Mouse (Mus musculus) liver, adult 2 months (tissue): ENCODE measurements at regions not wholly inside any gene's neighbourhood (a gene's known extent, or its start where the extent isn't known, plus 50 kb on each side); places are given as distances from the start of the nearest gene placed in this dataset.
"Not testable (repeated sequence)": the region's sequence is repeated elsewhere in the genome, so short reads cannot be mapped to it uniquely, and the experiment has no call there.

Experiments used
- DNase-seq: peaks from one replicate; pipeline ENCODE4 v3.0.0-alpha.2; 2011; ENCODE audit warnings: low read depth, low spot score; ENCODE audit errors: extremely low read depth
- H3K27ac ChIP-seq: fragments of 200-500 bp; replicated peaks from 2 replicates; pipeline ENCODE4 v1.5.1; 2012; ENCODE audit warnings: low read depth, mild to moderate bottlenecking, control low read depth, inconsistent platforms, low read length; ENCODE audit not compliant: insufficient read depth
- H3K27me3 ChIP-seq: fragments of 200-500 bp; 2 replicates; pipeline ENCODE4 v1.6.1; 2012; ENCODE audit warnings: mild to moderate bottlenecking, moderate library complexity, low read length, inconsistent platforms; ENCODE audit not compliant: control insufficient read depth, insufficient read depth
- H3K36me3 ChIP-seq: fragments of 200-500 bp; 2 replicates; pipeline ENCODE4 v1.6.1; 2012; ENCODE audit warnings: low read length, inconsistent platforms; ENCODE audit not compliant: control insufficient read depth, insufficient read depth
- H3K4me1 ChIP-seq: fragments of 200-500 bp; 2 replicates; pipeline ENCODE4 v1.6.1; 2011; ENCODE audit warnings: low read length; ENCODE audit not compliant: control insufficient read depth, insufficient read depth
- H3K4me3 ChIP-seq: fragments of 200-500 bp; 2 replicates; pipeline ENCODE4 v1.5.1; 2011; ENCODE audit warnings: low read depth, mild to moderate bottlenecking, control low read depth, low read length, moderate library complexity; ENCODE audit not compliant: insufficient read depth
- H3K79me2 ChIP-seq: fragments of 200-500 bp; 2 replicates; pipeline ENCODE4 v1.6.1; 2012; ENCODE audit warnings: inconsistent platforms, mild to moderate bottlenecking, low read length, moderate library complexity; ENCODE audit not compliant: control insufficient read depth, insufficient read depth
- H3K9ac ChIP-seq: fragments of 200-500 bp; 2 replicates; pipeline ENCODE4 v1.6.1; 2012; ENCODE audit warnings: low read depth, mild to moderate bottlenecking, control low read depth, inconsistent platforms, low read length
- CTCF ChIP-seq: fragments of 200-500 bp; IDR thresholded peaks from 2 replicates; pipeline ENCODE4 v1.5.1; 2011; ENCODE audit warnings: low read depth, low read length, control low read depth
- POLR2A ChIP-seq: fragments of 200-500 bp; IDR thresholded peaks from 2 replicates; pipeline ENCODE4 v1.6.1; 2011; ENCODE audit warnings: low read length, control low read depth; ENCODE audit not compliant: insufficient read depth; ENCODE audit errors: extremely low read depth
- WGBS: fragments of 180-500 bp; shearing (Covaris S2); methylation state at CpG from one replicate; pipeline ENCODE4 v1.1.7; 2018; 5-methylcytosine and 5-hydroxymethylcytosine counted together

DNA sequence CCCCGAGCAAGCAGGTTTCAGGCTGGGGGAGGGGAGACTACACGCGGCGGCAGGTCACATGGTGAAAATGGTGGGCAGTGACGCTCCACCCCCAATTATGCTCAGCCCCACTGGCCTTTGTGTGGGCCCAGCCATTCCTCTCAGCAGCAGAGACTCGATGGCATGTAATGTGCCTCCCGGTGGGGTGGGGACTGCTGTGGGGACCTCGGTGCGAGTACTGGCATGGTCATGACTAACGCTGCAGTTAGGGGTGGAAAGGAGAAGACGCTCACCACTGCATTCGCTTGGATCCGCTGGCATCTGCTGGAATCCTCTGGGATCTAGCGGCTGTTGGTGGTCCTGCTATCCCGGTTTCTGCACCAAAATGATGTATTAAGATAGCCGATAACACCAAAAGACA, 86.0 kb upstream of the Lemd2 start:
- 95% methylated on average over 16 of the region's 16 CpGs for WGBS
- no peak for TF ChIP-seq POLR2A
- no peak for TF ChIP-seq CTCF
- Histone ChIP-seq H3K27ac (no peak overlapping the region), H3K4me1 (no peaks in the 10 kb centered on the region), H3K36me3 (no peaks in the 10 kb centered on the region), H3K4me3 (no peak overlapping the region), H3K79me2 (no peaks in the 10 kb centered on the region), H3K9ac (no peak overlapping the region), H3K27me3 (0 out of 2 replicates have a peak, but pooled peaks cover 3% of the 10 kb centered on the region)
- no peak for DNase-seq

DNA sequence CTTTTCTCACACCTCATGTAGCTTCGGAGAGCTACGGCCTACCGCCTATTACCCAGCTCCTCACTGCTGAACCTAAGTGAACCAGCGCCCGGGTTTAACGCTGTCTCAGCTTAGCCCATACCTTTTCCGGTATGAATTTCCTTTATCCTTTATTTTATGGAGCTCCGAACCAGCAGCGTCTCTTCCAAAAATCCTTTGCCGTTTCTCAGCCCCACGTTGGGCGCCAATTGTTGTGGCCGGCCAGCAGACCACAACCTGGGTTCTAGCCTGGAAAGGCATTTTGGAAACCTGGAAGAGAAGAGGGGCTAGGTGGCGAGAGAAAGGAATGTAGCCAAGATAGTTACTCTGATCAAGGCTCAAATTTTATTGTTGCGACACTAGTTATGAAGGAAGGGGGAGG, 85.5 kb upstream of the Lemd2 start:
- not testable (repeated sequence) for H3K27me3 ChIP-seq, DNase-seq, H3K27ac ChIP-seq, H3K9ac ChIP-seq, H3K36me3 ChIP-seq, H3K4me1 ChIP-seq, H3K4me3 ChIP-seq, H3K79me2 ChIP-seq
- WGBS = 97% methylated on average over 14 of the region's 15 CpGs

DNA sequence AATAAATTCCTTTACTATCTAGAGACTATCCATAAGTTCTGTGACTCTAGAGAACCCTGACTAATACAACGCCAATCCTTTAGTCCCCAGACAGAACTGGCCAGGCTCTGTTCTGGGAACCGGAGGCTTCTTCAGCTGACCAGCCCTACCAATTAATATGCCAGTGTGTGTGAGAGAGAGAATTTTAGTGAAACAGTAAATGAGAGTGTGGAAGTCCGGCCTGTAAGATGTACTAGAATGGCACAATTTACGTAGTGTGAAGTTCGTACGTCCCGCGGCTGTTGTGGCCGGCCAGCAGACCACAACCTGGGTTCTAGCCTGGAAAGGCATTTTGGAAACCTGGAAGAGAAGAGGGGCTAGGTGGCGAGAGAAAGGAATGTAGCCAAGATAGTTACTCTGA, 83.7 kb upstream of the Lemd2 start:
- WGBS = 96% methylated on average over 10 of the region's 10 CpGs

DNA sequence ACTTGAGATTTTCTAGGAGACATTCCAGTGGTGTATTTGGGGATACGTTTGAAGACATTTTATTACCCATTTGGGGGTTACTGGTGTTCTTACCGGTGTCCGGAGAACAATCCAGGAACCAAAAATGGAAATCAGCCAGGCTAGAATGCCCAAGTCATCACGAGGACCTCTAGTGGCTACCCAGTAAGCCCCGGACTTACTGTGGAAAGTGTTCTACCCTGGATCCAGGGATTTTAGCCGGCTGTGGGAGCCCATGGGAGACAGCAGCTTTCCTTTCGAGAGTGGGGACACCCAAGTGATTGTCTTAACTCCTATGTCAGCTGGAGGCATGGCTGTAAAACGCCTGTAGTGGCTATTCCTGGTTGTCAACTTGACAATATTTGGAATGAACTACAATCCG, 77.0 kb upstream of the Lemd2 start:
- no peak for DNase-seq
- no peaks in the 10 kb centered on the region for H3K27me3 ChIP-seq
- no peaks in the 10 kb centered on the region for H3K4me1 ChIP-seq
- H3K4me3 ChIP-seq = no peak overlapping the region
- H3K79me2 ChIP-seq = no peaks in the 10 kb centered on the region
- 70% methylated on average over 9 of the region's 9 CpGs for WGBS
- H3K36me3 ChIP-seq = no peaks in the 10 kb centered on the region
- no peak for TF ChIP-seq CTCF
- TF ChIP-seq POLR2A = no peak
- no peak overlapping the region for H3K27ac ChIP-seq
- no peak overlapping the region for H3K9ac ChIP-seq

More for the DNA sequence above, 83.7 kb upstream of the Lemd2 start:
- not testable (repeated sequence) for H3K9ac ChIP-seq, H3K79me2 ChIP-seq, H3K4me1 ChIP-seq, H3K36me3 ChIP-seq, DNase-seq, H3K4me3 ChIP-seq, H3K27ac ChIP-seq, H3K27me3 ChIP-seq

DNA sequence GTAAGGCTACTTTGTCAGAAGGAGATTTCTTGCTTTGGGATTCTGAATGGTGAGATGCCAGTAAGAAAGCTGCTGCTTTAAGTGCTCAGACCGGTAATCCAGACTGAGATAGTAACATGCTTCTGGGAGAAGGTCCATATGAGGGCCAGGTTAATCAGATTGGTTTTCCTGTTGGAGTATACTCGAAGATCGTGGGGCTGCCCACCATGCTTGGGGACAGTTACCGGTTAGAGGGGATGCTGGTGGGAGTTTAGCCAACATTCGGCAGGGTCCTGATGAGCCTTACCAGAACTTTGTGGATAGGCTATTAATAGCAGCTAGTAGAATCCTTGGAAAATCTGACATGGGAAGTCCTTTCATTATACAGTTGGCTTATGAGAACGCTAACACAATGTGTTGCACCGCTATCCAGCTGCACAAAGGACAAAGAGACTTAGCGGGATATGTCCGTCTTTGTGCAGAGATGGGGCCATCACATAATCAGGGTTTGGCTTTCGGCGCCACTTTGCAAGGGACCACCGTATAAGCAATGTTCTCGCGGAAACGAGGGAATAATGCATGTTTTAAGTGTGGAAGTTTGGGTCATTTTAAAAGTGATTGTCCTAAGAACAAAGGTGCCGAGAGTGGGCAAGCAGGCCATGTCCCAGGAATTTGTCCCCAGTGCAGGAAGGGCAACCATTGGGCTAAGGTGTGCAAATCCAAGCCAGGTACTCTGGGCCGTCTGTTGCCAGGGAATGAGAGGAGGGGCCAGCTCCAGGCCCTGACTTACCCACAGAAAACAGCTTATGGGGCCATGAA, 75.4 kb upstream of the Lemd2 start:
- not testable (repeated sequence) for H3K9ac ChIP-seq, H3K79me2 ChIP-seq, H3K27me3 ChIP-seq, H3K27ac ChIP-seq, DNase-seq, H3K4me3 ChIP-seq, H3K36me3 ChIP-seq, H3K4me1 ChIP-seq
- WGBS = 93% methylated on average over 17 of the region's 17 CpGs

DNA sequence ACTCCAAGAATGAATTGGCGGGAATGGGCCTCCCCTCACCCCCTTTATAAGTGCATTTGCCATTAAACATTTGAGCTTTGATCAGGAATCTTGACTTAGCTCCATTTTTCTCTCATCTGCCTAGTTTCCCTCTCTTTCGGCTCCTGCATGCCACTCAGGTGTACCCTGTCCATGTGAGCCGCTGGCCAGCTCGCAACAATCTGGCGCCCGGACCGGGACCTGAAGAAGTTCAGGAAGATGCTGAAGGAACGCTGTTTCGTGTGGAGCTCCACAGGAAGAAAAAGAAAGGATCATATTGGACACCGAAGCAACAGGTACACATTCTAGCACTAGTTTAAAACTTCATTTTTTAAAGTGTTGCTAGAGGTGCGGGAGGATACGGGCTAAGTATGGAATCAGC, 73.5 kb upstream of the Lemd2 start:
- not testable (repeated sequence) for H3K36me3 ChIP-seq, H3K79me2 ChIP-seq, H3K27me3 ChIP-seq, H3K4me3 ChIP-seq, DNase-seq, H3K9ac ChIP-seq, H3K4me1 ChIP-seq, H3K27ac ChIP-seq
- 95% methylated on average over 12 of the region's 12 CpGs for WGBS

DNA sequence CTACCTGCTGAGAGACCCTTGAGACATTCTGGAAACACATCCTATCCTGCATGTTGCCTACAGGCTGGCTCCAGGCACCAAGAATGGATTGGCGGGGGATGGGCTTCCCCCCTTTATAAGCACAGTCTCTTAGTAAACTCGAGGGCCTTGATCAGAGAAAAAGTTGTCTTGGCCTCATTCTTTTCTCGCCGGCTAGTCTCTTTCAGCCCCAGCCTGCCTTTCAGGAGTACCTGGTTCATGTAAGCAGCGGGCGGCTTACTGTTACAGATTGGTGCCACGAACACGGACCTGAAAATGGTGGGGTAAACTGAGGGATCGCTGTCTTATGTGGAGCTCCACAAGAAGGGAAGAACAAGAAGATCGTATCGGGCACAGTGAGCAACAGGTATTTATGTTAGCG, 67.5 kb upstream of the Lemd2 start:
- 92% methylated on average over 12 of the region's 12 CpGs for WGBS
- H3K4me3 ChIP-seq, H3K27me3 ChIP-seq, H3K27ac ChIP-seq, H3K9ac ChIP-seq, DNase-seq, H3K4me1 ChIP-seq, H3K79me2 ChIP-seq, H3K36me3 ChIP-seq: not testable (repeated sequence)

DNA sequence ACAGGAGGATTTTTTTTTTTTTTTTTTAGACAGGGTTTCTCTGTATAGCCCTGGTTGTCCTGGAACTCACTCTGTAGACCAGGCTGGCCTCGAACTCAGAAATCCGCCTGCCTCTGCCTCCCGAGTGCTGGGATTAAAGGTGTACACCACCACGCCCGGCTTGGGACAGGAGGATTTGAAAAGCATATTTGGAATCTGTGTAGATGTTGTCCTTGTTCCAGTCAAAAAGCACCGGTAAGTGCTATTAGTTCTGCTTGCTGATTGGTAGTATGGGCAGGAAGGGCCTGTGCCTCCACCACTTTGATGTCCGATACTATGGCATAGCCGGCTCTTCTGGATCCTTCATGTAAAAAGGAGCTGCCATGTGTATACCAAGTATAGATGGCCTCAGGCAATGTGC, 66.5 kb upstream of the Lemd2 start:
- DNase-seq, H3K4me3 ChIP-seq, H3K9ac ChIP-seq, H3K4me1 ChIP-seq, H3K27me3 ChIP-seq, H3K79me2 ChIP-seq, H3K27ac ChIP-seq, H3K36me3 ChIP-seq: not testable (repeated sequence)
- WGBS = 95% methylated on average over 8 of the region's 8 CpGs

DNA sequence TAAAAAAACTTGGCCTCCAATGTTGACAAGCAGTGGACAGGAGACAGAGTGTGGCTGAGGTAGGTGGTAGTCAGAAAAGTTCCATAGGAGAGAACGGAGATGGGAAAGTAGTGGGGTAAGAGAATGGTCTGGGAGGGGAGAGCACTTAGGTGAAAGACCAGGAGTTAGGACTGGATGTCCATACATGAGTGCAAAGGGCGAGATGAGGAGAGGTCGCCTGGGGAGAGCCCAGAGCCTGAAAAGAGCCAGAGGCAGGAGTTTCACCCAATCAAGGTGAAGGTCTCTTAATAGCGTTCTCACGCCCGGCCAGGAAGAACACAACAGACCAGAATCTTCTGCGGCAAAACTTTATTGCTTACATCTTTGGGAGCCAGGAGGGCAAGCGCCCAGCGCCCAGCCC, 60.3 kb upstream of the Lemd2 start:
- H3K9ac ChIP-seq, H3K27me3 ChIP-seq, H3K4me1 ChIP-seq, H3K27ac ChIP-seq, DNase-seq, H3K4me3 ChIP-seq, H3K79me2 ChIP-seq, H3K36me3 ChIP-seq: not testable (repeated sequence)
- 95% methylated on average over 8 of the region's 9 CpGs for WGBS
